Mouse (Mus musculus): ENCODE data around the gene Lpgat1. TPM values are rescaled to one million over a fixed set of nuclear protein-coding genes. Genes with fewer than 3 reads are reported as not detected.

The Lpgat1 gene
- total and polyA plus RNA-seq, 3 experiments = 15.3 to 40.0 (median 31.8) TPM

- H3K4me1 ChIP-seq (ENCODE audit: control insufficient read depth in 1 of 2, insufficient read depth in 2 of 2) = peaks cover 3 to 48% of the 10 kb centered on the region in 2 experiments; a peak in 3 of 4 replicates
- H3K9me3 ChIP-seq (replicated peaks; ENCODE audit: low read length) = no peaks in the 10 kb centered on the region
- H3K4me2 ChIP-seq (ENCODE audit: insufficient read depth, low read depth, poor library complexity, severe bottlenecking) = no peak overlapping the region
- no peaks in the 10 kb centered on the region for H3K36me3 ChIP-seq (replicated peaks in 1 of 2; ENCODE audit: control insufficient read depth in 1 of 2, insufficient read depth in 1 of 2, low read length in 1 of 2)
- TF ChIP-seq MAX (IDR thresholded peaks at IDR 0.05; ENCODE audit: low read length) = no peak
- no peak for TF ChIP-seq USF1 (IDR thresholded peaks at IDR 0.05; ENCODE audit: low read depth, low read length)
- TF ChIP-seq KAT2A (IDR thresholded peaks at IDR 0.05; ENCODE audit: insufficient replicate concordance, low read length) = no peak
- no peak for TF ChIP-seq ZMIZ1 (IDR thresholded peaks at IDR 0.05; ENCODE audit: low read depth, low read length)
- H3K9ac ChIP-seq (ENCODE audit: insufficient read depth, low read depth) = no peak overlapping the region
- no peaks in the 10 kb centered on the region for H3K27me3 ChIP-seq (replicated peaks)
- DNase-seq (ENCODE audit: extremely low read depth) = no peak
- in situ Hi-C loops (cut with MboI; ENCODE audit: low pct_ligation_motif_present, low pct_unique_long_range_greater_than_20kb, low sequenced_read_pairs) (loop anchor here (25.0 kb wide), 1 partner anchor 102 kb away; no protein-coding TSS in a partner anchor), dilution Hi-C loops (cut with MboI; ENCODE audit: extremely low pct_ligation_motif_present, extremely low pct_unique_long_range_greater_than_20kb, low sequenced_read_pairs) (no loop called here)
- H3K4me3 ChIP-seq (replicated peaks in 1 of 3; ENCODE audit: low read depth in 2 of 3, low read length in 2 of 3, poor library complexity in 1 of 3) = no peak overlapping the region
- peaks cover 6% of the 10 kb centered on the region for H3K79me2 ChIP-seq (replicated peaks; ENCODE audit: control insufficient read depth, extremely low read depth, insufficient read depth, poor library complexity, severe bottlenecking)
- H3K27ac ChIP-seq (ENCODE audit: insufficient read depth, low read depth) = no peak overlapping the region
Measured at GRCm38 (mm10) chr1:191713813-191714212, 3.8 kb upstream of the Lpgat1 start.

- TF ChIP-seq NRF1 (IDR thresholded peaks at IDR 0.05; ENCODE audit: low read depth, low read length) (no peak), POLR2AphosphoS2 (IDR thresholded peaks at IDR 0.05; ENCODE audit: low read depth, low read length) (no peak), UBTF (IDR thresholded peaks at IDR 0.05; ENCODE audit: low read depth, low read length) (no peak), E2F4 (IDR thresholded peaks at IDR 0.05; ENCODE audit: insufficient replicate concordance, low read depth, low read length) (no peak), ZKSCAN1 (IDR thresholded peaks at IDR 0.05; ENCODE audit: borderline replicate concordance, low read depth, low read length) (no peak), ZNF384 (IDR thresholded peaks at IDR 0.05; ENCODE audit: low read depth, low read length) (no peak), MXI1 (IDR thresholded peaks at IDR 0.05; ENCODE audit: low read depth, low read length) (no peak), NELFE (IDR thresholded peaks at IDR 0.05; ENCODE audit: low read depth, low read length) (no peak), BHLHE40 (IDR thresholded peaks at IDR 0.05; ENCODE audit: low read depth, low read length) (no peak), MEF2A (IDR thresholded peaks at IDR 0.05; ENCODE audit: borderline replicate concordance, low read depth, low read length) (no peak), USF2 (conservative IDR thresholded peaks at IDR 0.05; ENCODE audit: low read depth, low read length) (no peak), ELF1 (IDR thresholded peaks at IDR 0.05; ENCODE audit: low read depth, low read length) (no peak), EP300 (IDR thresholded peaks at IDR 0.05; ENCODE audit: low read length) (no peak), CHD2 (IDR thresholded peaks at IDR 0.05; ENCODE audit: low read length) (no peak), JUND (conservative IDR thresholded peaks at IDR 0.05; ENCODE audit: low read depth, low read length) (no peak), MAZ (IDR thresholded peaks at IDR 0.05; ENCODE audit: low read depth, low read length) (no peak), PAX5 (IDR thresholded peaks at IDR 0.05; ENCODE audit: low read length) (no peak), SIN3A (IDR thresholded peaks at IDR 0.05; ENCODE audit: low read length) (no peak), TCF12 (IDR thresholded peaks at IDR 0.05; ENCODE audit: low read depth, low read length) (no peak)
- Histone ChIP-seq H3K9ac (ENCODE audit: insufficient read depth, low read depth) (no peak overlapping the region; the same call in 1 of the 2 replicates), H3K9me3 (replicated peaks; ENCODE audit: low read length) (no peaks in the 10 kb centered on the region), H3K79me2 (replicated peaks; ENCODE audit: control insufficient read depth, extremely low read depth, insufficient read depth, poor library complexity, severe bottlenecking) (peaks cover 14% of the 10 kb centered on the region), H3K27ac (ENCODE audit: insufficient read depth, low read depth) (no peak overlapping the region), H3K4me3 (replicated peaks in 1 of 3; ENCODE audit: low read depth in 2 of 3, low read length in 2 of 3, poor library complexity in 1 of 3) (no peak overlapping the region), H3K4me2 (ENCODE audit: insufficient read depth, low read depth, poor library complexity, severe bottlenecking) (no peak overlapping the region), H3K36me3 (replicated peaks in 1 of 2; ENCODE audit: control insufficient read depth in 1 of 2, insufficient read depth in 1 of 2, low read length in 1 of 2) (peaks cover 0 to 2% of the 10 kb centered on the region in 2 experiments), H3K4me1 (ENCODE audit: control insufficient read depth in 1 of 2, insufficient read depth in 2 of 2) (peaks cover 3 to 54% of the 10 kb centered on the region in 2 experiments; a peak in 3 of 4 replicates), H3K27me3 (replicated peaks) (no peaks in the 10 kb centered on the region)
- dilution Hi-C loops (cut with MboI; ENCODE audit: extremely low pct_ligation_motif_present, extremely low pct_unique_long_range_greater_than_20kb, low sequenced_read_pairs) (no loop called here), in situ Hi-C loops (cut with MboI; ENCODE audit: low pct_ligation_motif_present, low pct_unique_long_range_greater_than_20kb, low sequenced_read_pairs) (loop anchor here (25.0 kb wide), 1 partner anchor 103 kb away; no protein-coding TSS in a partner anchor)
- no peak for DNase-seq (ENCODE audit: extremely low read depth)
Measured at GRCm38 (mm10) chr1:191715150-191715549, 2.5 kb upstream of the Lpgat1 start.

Data from CH12.LX (cell line).